Mouse (Mus musculus) NIH3T3 (cell line): ENCODE results near the gene Leap2.
A peak's percentile ranks its signal among the peaks of the same experiment; 100 is the strongest.
"Not testable (repeated sequence)": the region's sequence is repeated elsewhere in the genome, so short reads cannot be mapped to it uniquely, and the experiment has no call there.

ENCODE experiments used
- DNase-seq: peaks from one replicate; pipeline ENCODE4 v3.0.0-alpha.2; 2012; ENCODE audit warnings: low read depth

Leap2 gene

GRCm38 (mm10) chr11:53441921-53442320 is 19.0 kb upstream of the Leap2 start:
- DNase-seq = no peak

GRCm38 (mm10) chr11:53436338-53436737 is 13.4 kb upstream of the Leap2 start:
- no peak for DNase-seq

- DNase-seq = no peak
Observed at GRCm38 (mm10) chr11:53435504-53435903, 12.5 kb upstream of the Leap2 start.

- DNase-seq = no peak
Observed at GRCm38 (mm10) chr11:53433057-53433456, 10.1 kb upstream of the Leap2 start.

GRCm38 (mm10) chr11:53431347-53432056 is 8.5 kb upstream of the Leap2 start:
- DNase-seq = peak; percentile 62

GRCm38 (mm10) chr11:53430670-53431346 is 7.8 kb upstream of the Leap2 start, which contains the start of the genes Uqcrq and Gdf9:
Uqcrq (minus strand) TSS chr11:53430831.
Gdf9 (plus strand) TSS chr11:53431023.
- peak; percentile 99 for DNase-seq

GRCm38 (mm10) chr11:53430300-53430669 is 7.3 kb upstream of the Leap2 start:
- DNase-seq = no peak

GRCm38 (mm10) chr11:53429182-53429581 is 6.2 kb upstream of the Leap2 start:
- DNase-seq = no peak

GRCm38 (mm10) chr11:53428716-53429057 is 5.7 kb upstream of the Leap2 start:
- no peak for DNase-seq

GRCm38 (mm10) chr11:53427993-53428715 is 5.2 kb upstream of the Leap2 start:
- no peak for DNase-seq

GRCm38 (mm10) chr11:53426914-53427313 is 3.9 kb upstream of the Leap2 start:
- not testable (repeated sequence) for DNase-seq

- no peak for DNase-seq
Observed at GRCm38 (mm10) chr11:53425711-53426255, 2.8 kb upstream of the Leap2 start.

- no peak for DNase-seq
Observed at GRCm38 (mm10) chr11:53425251-53425650, 2.3 kb upstream of the Leap2 start.

- peak; percentile 25 for DNase-seq
Observed at GRCm38 (mm10) chr11:53424826-53425225, 1.9 kb upstream of the Leap2 start.

- no peak for DNase-seq
Observed at GRCm38 (mm10) chr11:53418048-53418447, 4.9 kb downstream of the Leap2 start.

- DNase-seq = no peak
Observed at GRCm38 (mm10) chr11:53413871-53414270, 9.1 kb downstream of the Leap2 start.

GRCm38 (mm10) chr11:53411738-53412137 is 11.2 kb downstream of the Leap2 start:
- DNase-seq = peak; percentile 50

GRCm38 (mm10) chr11:53403638-53404037 is 19.3 kb downstream of the Leap2 start:
- no peak for DNase-seq

GRCm38 (mm10) chr11:53393856-53394255 is 29.1 kb downstream of the Leap2 start:
- no peak for DNase-seq

- no peak for DNase-seq
Observed at GRCm38 (mm10) chr11:53383758-53384428, 39.1 kb downstream of the Leap2 start.

GRCm38 (mm10) chr11:53378918-53379317 is 44.1 kb downstream of the Leap2 start:
- DNase-seq = no peak
